Mouse (Mus musculus): ENCODE results near the gene Abraxas2. TPM values are rescaled to one million over a fixed set of nuclear protein-coding genes. Genes with fewer than 3 reads are reported as not detected.
A peak's percentile ranks its signal among the peaks of the same experiment; 100 is the strongest.

The Abraxas2 gene
- total and polyA plus RNA-seq, 3 experiments: 30.1 to 31.1 TPM; not detected in 1

DNA sequence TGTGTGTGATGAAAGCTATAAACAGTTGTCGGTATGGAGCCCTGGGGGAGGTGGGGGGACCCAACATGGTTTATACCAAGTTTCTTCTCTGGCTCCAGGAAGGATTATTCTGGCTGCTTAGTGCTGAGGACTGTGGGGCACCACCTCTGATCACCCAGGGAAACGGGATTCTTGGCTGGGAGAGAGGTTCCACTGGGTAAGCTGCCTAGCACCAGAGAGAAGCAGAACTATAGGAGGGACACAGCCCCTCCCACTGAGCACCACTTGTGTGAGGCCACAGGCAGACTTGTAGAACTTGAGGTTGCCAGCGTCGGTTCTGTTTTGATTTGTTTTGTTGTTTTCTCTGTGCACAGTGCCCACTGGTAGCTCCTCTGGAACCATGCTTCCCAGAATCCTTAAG, 5.1 kb upstream of the Abraxas2 start:
- TF ChIP-seq USF2 (IDR thresholded peaks at IDR 0.05; ENCODE audit: borderline replicate concordance in 1 of 2, insufficient read depth in 1 of 2, low read depth in 1 of 2, low read length in 2 of 2) (no peak), UBTF (IDR thresholded peaks at IDR 0.05; ENCODE audit: borderline replicate concordance, insufficient read depth, low read depth, low read length) (no peak), MAFK (IDR thresholded peaks at IDR 0.05; ENCODE audit: borderline replicate concordance, low read depth, low read length) (no peak), USF1 (IDR thresholded peaks at IDR 0.05; ENCODE audit: low read depth, low read length) (no peak), MAZ (IDR thresholded peaks at IDR 0.05; ENCODE audit: low read depth, low read length) (no peak), TAL1 (IDR thresholded peaks at IDR 0.05; ENCODE audit: low read length) (no peak), RCOR1 (IDR thresholded peaks at IDR 0.05; ENCODE audit: low read depth, low read length) (no peak), POLR2A (IDR thresholded peaks at IDR 0.05; ENCODE audit: control insufficient read depth in 1 of 2, insufficient read depth in 1 of 2, low read depth in 1 of 2, low read length in 2 of 2, poor library complexity in 1 of 2) (no peak), TCF12 (IDR thresholded peaks at IDR 0.05; ENCODE audit: low read depth, low read length) (no peak), CHD1 (IDR thresholded peaks at IDR 0.05; ENCODE audit: low read depth, low read length) (no peak), HCFC1 (IDR thresholded peaks at IDR 0.05; ENCODE audit: low read depth, low read length) (no peak), MEF2A (IDR thresholded peaks at IDR 0.05; ENCODE audit: extremely low read depth, insufficient replicate concordance, low read depth, low read length, poor library complexity, severe bottlenecking) (no peak), POLR2AphosphoS2 (IDR thresholded peaks at IDR 0.05; ENCODE audit: low read length) (no peak), CTCF (IDR thresholded peaks at IDR 0.05 in 2 of 3, conservative IDR thresholded peaks at IDR 0.05 in 1 of 3; ENCODE audit: control insufficient read depth in 1 of 3, insufficient read depth in 1 of 3, low read depth in 2 of 3, low read length in 3 of 3, poor library complexity in 1 of 3, severe bottlenecking in 1 of 3) (no peak)
- H3K9ac ChIP-seq (ENCODE audit: control insufficient read depth, low read depth, low read length, poor library complexity, severe bottlenecking): no peak overlapping the region
- H3K27me3 ChIP-seq (ENCODE audit: control insufficient read depth in 1 of 2, insufficient read depth in 2 of 2, low read length in 2 of 2): no peaks in the 10 kb centered on the region
- H3K79me2 ChIP-seq (ENCODE audit: control insufficient read depth, insufficient read depth, low read length, poor library complexity): peaks cover 5% of the 10 kb centered on the region
- H3K27ac ChIP-seq (ENCODE audit: control insufficient read depth, low read depth, low read length): no peak overlapping the region
- H3K9me3 ChIP-seq (replicated peaks; ENCODE audit: insufficient read depth, low read length): no peaks in the 10 kb centered on the region
- no peak for DNase-seq (ENCODE audit: low read depth, low spot score)
- peaks cover 0 to 21% of the 10 kb centered on the region in 2 experiments; a peak in 2 of 4 replicates for H3K36me3 ChIP-seq (ENCODE audit: control insufficient read depth in 1 of 2, insufficient read depth in 2 of 2, low read length in 2 of 2)
- peaks cover 8 to 12% of the 10 kb centered on the region in 2 experiments for H3K4me1 ChIP-seq (ENCODE audit: control insufficient read depth in 1 of 2, insufficient read depth in 2 of 2, low read length in 2 of 2)
- no peak overlapping the region for H3K4me3 ChIP-seq (ENCODE audit: control insufficient read depth in 1 of 2, insufficient read depth in 1 of 2, low read depth in 2 of 2, low read length in 2 of 2)

GRCm38 (mm10) chr7:132856083-132856482, 2.9 kb upstream of the Abraxas2 start:
- Histone ChIP-seq H3K27ac (ENCODE audit: control insufficient read depth, low read depth, low read length) (no peak overlapping the region), H3K79me2 (ENCODE audit: control insufficient read depth, insufficient read depth, low read length, poor library complexity) (peaks cover 13% of the 10 kb centered on the region), H3K4me1 (ENCODE audit: control insufficient read depth in 1 of 2, insufficient read depth in 2 of 2, low read length in 2 of 2) (peaks cover 9 to 12% of the 10 kb centered on the region in 2 experiments), H3K27me3 (ENCODE audit: control insufficient read depth in 1 of 2, insufficient read depth in 2 of 2, low read length in 2 of 2) (no peaks in the 10 kb centered on the region), H3K4me3 (ENCODE audit: control insufficient read depth in 1 of 2, insufficient read depth in 1 of 2, low read depth in 2 of 2, low read length in 2 of 2) (no peak overlapping the region), H3K9me3 (replicated peaks; ENCODE audit: insufficient read depth, low read length) (no peaks in the 10 kb centered on the region), H3K9ac (ENCODE audit: control insufficient read depth, low read depth, low read length, poor library complexity, severe bottlenecking) (no peak overlapping the region), H3K36me3 (ENCODE audit: control insufficient read depth in 1 of 2, insufficient read depth in 2 of 2, low read length in 2 of 2) (peaks cover 0 to 26% of the 10 kb centered on the region in 2 experiments; a peak in 2 of 4 replicates)
- DNase-seq (ENCODE audit: low read depth, low spot score): peak; percentile 51
- TF ChIP-seq BHLHE40 (IDR thresholded peaks at IDR 0.05; ENCODE audit: borderline replicate concordance, low read depth, low read length): no peak; the same call in 1 of the 2 replicates
- no peak for TF ChIP-seq ELF1 (IDR thresholded peaks at IDR 0.05; ENCODE audit: low read depth, low read length)
- TF ChIP-seq POLR2AphosphoS5 (IDR thresholded peaks at IDR 0.05; ENCODE audit: borderline replicate concordance, low read depth, low read length): no peak
- no peak for TF ChIP-seq RAD21 (IDR thresholded peaks at IDR 0.05; ENCODE audit: low read depth, low read length)
- peak; percentile 52; the same call in 1 of the 2 replicates for TF ChIP-seq SIN3A (IDR thresholded peaks at IDR 0.05; ENCODE audit: low read length)
- peak; percentile 40; the same call in 1 of the 2 replicates for TF ChIP-seq MXI1 (IDR thresholded peaks at IDR 0.05; ENCODE audit: low read depth, low read length)
- TF ChIP-seq UBTF (IDR thresholded peaks at IDR 0.05; ENCODE audit: borderline replicate concordance, insufficient read depth, low read depth, low read length): no peak
- no peak for TF ChIP-seq MAX (IDR thresholded peaks at IDR 0.05; ENCODE audit: low read length)
- TF ChIP-seq POLR2A (IDR thresholded peaks at IDR 0.05; ENCODE audit: control insufficient read depth in 1 of 2, insufficient read depth in 1 of 2, low read depth in 1 of 2, low read length in 2 of 2, poor library complexity in 1 of 2): no peak
- TF ChIP-seq NELFE (IDR thresholded peaks at IDR 0.05; ENCODE audit: low read depth, low read length): no peak
- no peak for TF ChIP-seq KAT2A (conservative IDR thresholded peaks at IDR 0.05; ENCODE audit: low read depth, low read length)
- no peak for TF ChIP-seq CTCF (IDR thresholded peaks at IDR 0.05 in 2 of 3, conservative IDR thresholded peaks at IDR 0.05 in 1 of 3; ENCODE audit: control insufficient read depth in 1 of 3, insufficient read depth in 1 of 3, low read depth in 2 of 3, low read length in 3 of 3, poor library complexity in 1 of 3, severe bottlenecking in 1 of 3)
- no peak for TF ChIP-seq MYB (IDR thresholded peaks at IDR 0.05; ENCODE audit: low read depth, low read length)
- no peak for TF ChIP-seq GABPA (IDR thresholded peaks at IDR 0.05; ENCODE audit: low read depth, low read length)
- TF ChIP-seq E2F4 (IDR thresholded peaks at IDR 0.05; ENCODE audit: borderline replicate concordance, low read depth, low read length): no peak
- TF ChIP-seq MYC (IDR thresholded peaks at IDR 0.05; ENCODE audit: low read depth, low read length): no peak
- TF ChIP-seq POLR2AphosphoS2 (IDR thresholded peaks at IDR 0.05; ENCODE audit: low read length): no peak
- no peak for TF ChIP-seq SMC3 (IDR thresholded peaks at IDR 0.05; ENCODE audit: low read depth, low read length)
- TF ChIP-seq ZNF384 (IDR thresholded peaks at IDR 0.05; ENCODE audit: low read depth, low read length): 0 out of 2 replicates have a peak, but pooled peaks have one; percentile 32
- no peak for TF ChIP-seq USF1 (IDR thresholded peaks at IDR 0.05; ENCODE audit: low read depth, low read length)
- no peak for TF ChIP-seq TCF12 (IDR thresholded peaks at IDR 0.05; ENCODE audit: low read depth, low read length)
